Mouse (Mus musculus) neutrophil, adult 83 days (primary cell): ENCODE data around the gene 1700024G13Rik. TPM values are rescaled to one million over a fixed set of nuclear protein-coding genes. Genes with fewer than 3 reads are reported as not detected.

Experiments
- total RNA-seq, 2 experiments: library from RNA; stranded (reverse); gene quantifications; one replicate each; pipeline ENCODE4 v1.2.4; 2023

The 1700024G13Rik gene
- not detected for total RNA-seq

GRCm38 (mm10) chr14:32388196-32388595 lies at the start of gene 1700024G13Rik:
1700024G13Rik (minus strand) TSS chr14:32388391.

Other genes starting within 250 kb of the 1700024G13Rik start
- not detected for gene Msmb, start 246.4 kb downstream of the 1700024G13Rik start, total RNA-seq
- 100 to 1,000 TPM; 177 to 186 TPM for gene Ncoa4, start 228.5 kb downstream of the 1700024G13Rik start, total RNA-seq
- gene Timm23, start 186.5 kb downstream of the 1700024G13Rik start, total RNA-seq: 10 to 100 TPM; 36.5 to 61.3 TPM
- 10 to 100 TPM; 30.9 to 40.2 TPM for gene Parg, start 186.4 kb downstream of the 1700024G13Rik start, total RNA-seq
- gene Ogdhl, start 66.4 kb downstream of the 1700024G13Rik start, total RNA-seq: not detected
- not detected for gene Slc18a3, start 76.5 kb upstream of the 1700024G13Rik start, total RNA-seq
- gene Chat, start 77.6 kb upstream of the 1700024G13Rik start, total RNA-seq: not detected
- 10 to 100 TPM in 1 of 2 experiments, 1 to 10 TPM in 1; 9.1 to 11.9 TPM for gene Ercc6, start 125.1 kb upstream of the 1700024G13Rik start, total RNA-seq
- not detected for gene Prrxl1, start 211.0 kb upstream of the 1700024G13Rik start, total RNA-seq